Mouse (Mus musculus): ENCODE data around the gene H2al1d. TPM values are rescaled to one million over a fixed set of nuclear protein-coding genes. Genes with fewer than 3 reads are reported as not detected.
"Not testable (repeated sequence)": the region's sequence is repeated elsewhere in the genome, so short reads cannot be mapped to it uniquely, and the experiment has no call there.

H2al1d gene
- not detected in 2 replicates for polyA plus RNA-seq (2016; fragmentation: Nextera tagmentation; extraction: Ambion mirVana)

DNA sequence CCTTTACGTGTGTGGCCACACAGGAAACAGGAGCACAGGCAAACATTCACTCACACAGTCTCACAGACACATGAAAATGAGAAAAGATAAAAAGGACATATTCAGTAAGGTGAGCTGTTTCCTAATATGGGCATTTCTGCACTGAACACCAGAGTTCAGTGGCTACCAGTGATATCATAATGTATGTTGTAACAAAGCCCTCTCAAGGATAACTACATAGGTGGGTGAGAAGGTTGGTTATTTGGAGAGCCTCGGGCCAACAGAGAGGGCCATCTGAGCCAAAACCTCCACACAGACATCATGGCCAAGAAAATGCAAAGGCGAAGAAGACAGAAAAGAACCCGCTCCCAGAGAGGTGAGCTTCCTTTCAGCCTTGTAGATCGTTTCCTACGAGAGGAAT lies at the start of gene H2al1d:
TSS of gene H2al1d (plus strand) at position 301 of the 400 bp plus-strand sequence.
- H3K36me3 ChIP-seq; H3K27ac ChIP-seq (replicated peaks); H3K27me3 ChIP-seq (ENCODE audit: low read depth, poor library complexity, severe bottlenecking); DNase-seq (ENCODE audit: low spot score); H3K9me3 ChIP-seq (replicated peaks); H3K4me3 ChIP-seq; H3K4me1 ChIP-seq: not testable (repeated sequence)
- no CpG with 5 or more reads among the region's 6 CpGs for WGBS

DNA sequence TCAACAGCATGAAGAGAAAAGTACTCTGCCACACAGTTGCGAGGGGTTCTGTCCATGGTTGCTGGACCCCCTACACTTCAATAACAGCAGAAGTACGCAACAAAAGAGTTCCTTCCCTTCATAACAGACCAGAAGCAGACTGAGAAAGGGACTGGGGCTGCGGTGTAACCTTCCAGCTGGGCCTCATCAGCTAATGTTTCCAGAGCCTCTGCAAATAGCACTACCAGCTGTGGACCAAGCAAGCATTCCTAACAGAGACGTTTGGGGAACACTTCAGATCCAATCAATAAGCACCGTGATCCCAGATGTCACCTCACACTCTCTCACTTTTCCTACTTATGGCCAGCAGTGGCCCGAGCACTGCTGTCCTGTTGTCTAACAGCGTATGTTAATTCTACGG lies 43.7 kb upstream of the H2al1d start:
- Histone ChIP-seq H3K36me3 (no peaks in the 10 kb centered on the region), H3K4me1 (no peaks in the 10 kb centered on the region), H3K27me3 (ENCODE audit: low read depth, poor library complexity, severe bottlenecking) (peaks cover 85% of the 10 kb centered on the region), H3K4me3 (no peak overlapping the region), H3K27ac (replicated peaks) (no peak overlapping the region), H3K9me3 (replicated peaks) (no peaks in the 10 kb centered on the region)
- DNase-seq (ENCODE audit: low spot score), result no peak
- 80% methylated on average over 8 of the region's 8 CpGs for WGBS

DNA sequence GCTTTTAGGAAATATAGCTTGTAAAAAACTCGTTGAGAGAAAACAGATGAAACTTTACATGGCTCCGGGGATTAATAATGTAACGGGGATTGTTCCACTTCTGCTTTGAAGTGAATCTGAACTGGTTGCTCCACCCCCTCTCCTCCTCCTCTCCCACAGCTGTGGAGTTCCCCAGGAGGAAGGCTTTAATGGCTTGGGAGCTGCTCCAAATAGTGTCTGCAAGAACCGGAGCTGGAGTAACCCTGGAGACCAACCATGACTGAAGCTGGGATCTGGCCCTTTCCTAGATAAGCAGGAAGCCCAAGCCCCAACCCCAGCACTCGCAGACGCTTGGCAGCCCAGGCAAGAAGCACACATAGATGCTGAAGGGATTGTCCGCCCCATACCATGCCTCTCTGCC lies 40.8 kb upstream of the H2al1d start:
- peaks cover 91% of the 10 kb centered on the region for H3K27me3 ChIP-seq (ENCODE audit: low read depth, poor library complexity, severe bottlenecking)
- no peak for DNase-seq (ENCODE audit: low spot score)

DNA sequence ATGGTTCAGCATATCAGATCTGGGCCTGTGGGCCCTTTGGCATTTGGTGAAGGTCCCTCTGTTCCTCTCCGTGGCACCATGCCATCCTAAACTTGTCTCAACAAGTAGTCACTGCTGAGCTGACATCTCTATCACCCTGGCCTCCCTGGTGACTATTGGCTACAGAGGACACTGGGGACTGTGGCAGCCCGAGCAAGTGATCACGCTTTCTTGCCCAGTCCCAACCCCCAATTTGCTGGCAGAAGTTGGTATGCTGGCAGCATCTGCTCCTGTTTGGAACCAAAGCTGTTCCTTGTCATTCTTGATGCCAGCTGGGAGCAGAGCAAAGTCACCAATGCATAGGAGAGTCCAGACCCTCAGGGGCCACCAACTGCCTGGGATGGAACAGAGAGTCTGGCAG lies 39.5 kb upstream of the H2al1d start:
- H3K4me3 ChIP-seq, result no peak overlapping the region
- peaks cover 97% of the 10 kb centered on the region for H3K27me3 ChIP-seq (ENCODE audit: low read depth, poor library complexity, severe bottlenecking)
- H3K36me3 ChIP-seq, result no peaks in the 10 kb centered on the region
- H3K4me1 ChIP-seq, result no peaks in the 10 kb centered on the region
- no peak for DNase-seq (ENCODE audit: low spot score)
- no peaks in the 10 kb centered on the region for H3K9me3 ChIP-seq (replicated peaks)
- 81% methylated on average over 3 of the region's 3 CpGs for WGBS
- no peak overlapping the region for H3K27ac ChIP-seq (replicated peaks)

More for the DNA sequence above, 40.8 kb upstream of the H2al1d start:
- Histone ChIP-seq H3K4me1 (no peaks in the 10 kb centered on the region), H3K9me3 (replicated peaks) (no peaks in the 10 kb centered on the region), H3K27ac (replicated peaks) (no peak overlapping the region), H3K4me3 (no peak overlapping the region), H3K36me3 (no peaks in the 10 kb centered on the region)
- 72% methylated on average over 7 of the region's 7 CpGs for WGBS

DNA sequence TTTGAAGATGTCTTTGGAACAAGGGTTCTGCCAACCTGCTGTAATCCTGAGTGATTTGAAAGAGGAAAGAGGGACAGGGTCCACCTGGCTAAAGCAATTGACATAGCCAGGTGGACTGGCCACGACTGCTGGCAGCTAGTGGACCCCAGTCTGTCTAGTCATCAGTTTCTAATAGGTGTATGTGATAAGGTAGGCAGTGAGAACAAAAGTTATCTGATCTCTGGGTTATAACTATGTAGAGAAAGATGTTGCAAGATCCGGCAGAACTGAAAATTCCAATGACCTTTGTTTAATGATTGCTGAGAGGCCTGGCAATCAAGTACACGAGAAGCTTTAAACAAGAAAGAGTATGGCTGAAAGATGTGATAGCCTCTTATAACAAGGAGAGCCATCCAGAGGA lies 35.4 kb upstream of the H2al1d start:
- no peak overlapping the region for H3K4me3 ChIP-seq
- DNase-seq (ENCODE audit: low spot score), result no peak
- H3K36me3 ChIP-seq, result no peaks in the 10 kb centered on the region
- no peak overlapping the region for H3K27ac ChIP-seq (replicated peaks)
- H3K9me3 ChIP-seq (replicated peaks), result no peaks in the 10 kb centered on the region
- no peaks in the 10 kb centered on the region for H3K4me1 ChIP-seq
- peaks cover 94% of the 10 kb centered on the region for H3K27me3 ChIP-seq (ENCODE audit: low read depth, poor library complexity, severe bottlenecking)
- WGBS, result 88% methylated on average over 3 of the region's 3 CpGs

DNA sequence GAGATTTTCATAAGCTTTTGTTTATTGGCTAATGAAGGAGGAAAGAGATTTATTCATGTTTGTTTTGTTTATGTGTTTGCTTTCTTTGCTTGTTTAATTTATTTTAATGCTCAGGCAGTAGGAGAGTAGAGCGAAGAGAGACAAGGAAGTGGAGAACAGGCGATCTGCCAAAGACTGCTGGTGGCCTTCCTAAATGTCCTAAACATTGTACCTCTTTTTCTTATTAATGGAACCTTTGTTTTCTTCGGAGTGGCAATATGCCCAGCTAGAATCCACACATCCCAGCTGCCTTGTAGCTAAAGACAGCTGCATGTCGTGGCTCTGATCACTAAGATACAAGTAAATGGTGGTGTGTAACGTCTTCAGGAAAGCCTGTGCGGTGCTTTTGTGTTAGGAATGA lies 31.5 kb upstream of the H2al1d start:
- H3K4me3 ChIP-seq, result no peak overlapping the region
- H3K27me3 ChIP-seq (ENCODE audit: low read depth, poor library complexity, severe bottlenecking), result peaks cover 75% of the 10 kb centered on the region
- WGBS, result 86% methylated on average over 6 of the region's 6 CpGs
- no peak overlapping the region for H3K27ac ChIP-seq (replicated peaks)
- H3K36me3 ChIP-seq, result no peaks in the 10 kb centered on the region
- DNase-seq (ENCODE audit: low spot score), result no peak
- H3K9me3 ChIP-seq (replicated peaks), result no peaks in the 10 kb centered on the region
- H3K4me1 ChIP-seq, result no peaks in the 10 kb centered on the region

DNA sequence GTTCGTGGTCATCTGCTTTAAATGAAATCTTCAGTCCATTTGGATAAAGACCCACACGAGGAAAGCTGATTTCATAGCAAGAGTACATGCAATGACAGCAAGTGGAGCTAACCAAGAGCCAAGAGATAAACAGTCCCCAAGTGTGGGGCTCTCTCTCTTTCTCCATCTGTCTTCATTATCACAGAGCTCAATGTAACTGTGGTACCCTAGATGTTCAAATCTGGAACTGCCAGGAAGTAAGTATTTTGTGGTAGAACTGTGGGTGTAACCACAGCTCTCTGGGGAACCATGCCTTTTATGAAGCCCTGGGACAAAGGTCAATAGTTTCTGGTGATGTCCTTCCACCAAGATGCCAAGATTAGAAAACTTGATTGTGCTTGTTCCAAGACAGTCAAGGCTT lies 27.9 kb upstream of the H2al1d start:
- Histone ChIP-seq H3K4me3 (no peak overlapping the region), H3K36me3 (no peaks in the 10 kb centered on the region), H3K4me1 (no peaks in the 10 kb centered on the region), H3K27me3 (ENCODE audit: low read depth, poor library complexity, severe bottlenecking) (peaks cover 50% of the 10 kb centered on the region), H3K9me3 (replicated peaks) (peaks cover 5% of the 10 kb centered on the region; the same call in 1 of the 2 replicates), H3K27ac (replicated peaks) (no peak overlapping the region)
- DNase-seq (ENCODE audit: low spot score), result no peak
- 77% methylated on average over 2 of the region's 2 CpGs for WGBS

DNA sequence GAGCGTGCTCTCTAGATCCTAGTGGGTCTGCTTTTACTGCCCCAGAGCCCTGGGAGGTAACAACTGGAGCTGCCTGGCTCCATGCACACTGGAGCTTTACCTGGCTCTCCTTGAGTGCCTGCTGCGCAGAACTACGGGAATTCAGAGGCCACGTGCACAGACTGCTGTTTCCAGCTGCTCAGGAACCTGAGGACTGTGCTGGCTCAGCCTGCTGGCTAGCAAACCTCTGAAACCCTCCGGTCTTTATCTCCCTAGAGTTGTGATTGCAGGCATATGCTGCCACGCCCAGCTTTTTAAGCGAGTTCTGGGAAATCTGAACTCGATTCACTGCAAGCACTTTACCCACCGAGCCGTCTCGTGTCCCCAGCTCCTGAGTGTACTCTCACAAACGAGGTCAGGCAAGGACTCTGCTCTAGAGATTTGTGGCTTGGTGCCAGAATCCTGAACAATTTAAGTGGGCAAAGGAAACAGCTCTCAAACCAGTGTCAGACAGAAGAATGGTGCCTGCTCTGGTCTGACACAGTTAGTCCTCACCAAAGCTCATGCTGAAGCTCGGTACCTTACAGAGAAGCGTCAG lies 20.2 kb upstream of the H2al1d start:
- no peak overlapping the region for H3K4me3 ChIP-seq
- H3K36me3 ChIP-seq, result no peaks in the 10 kb centered on the region
- no peak overlapping the region for H3K27ac ChIP-seq (replicated peaks)
- no peaks in the 10 kb centered on the region for H3K4me1 ChIP-seq
- peaks cover 65% of the 10 kb centered on the region for H3K27me3 ChIP-seq (ENCODE audit: low read depth, poor library complexity, severe bottlenecking)
- WGBS, result 87% methylated on average over 14 of the region's 14 CpGs
- no peak for DNase-seq (ENCODE audit: low spot score)
- H3K9me3 ChIP-seq (replicated peaks), result no peaks in the 10 kb centered on the region

DNA sequence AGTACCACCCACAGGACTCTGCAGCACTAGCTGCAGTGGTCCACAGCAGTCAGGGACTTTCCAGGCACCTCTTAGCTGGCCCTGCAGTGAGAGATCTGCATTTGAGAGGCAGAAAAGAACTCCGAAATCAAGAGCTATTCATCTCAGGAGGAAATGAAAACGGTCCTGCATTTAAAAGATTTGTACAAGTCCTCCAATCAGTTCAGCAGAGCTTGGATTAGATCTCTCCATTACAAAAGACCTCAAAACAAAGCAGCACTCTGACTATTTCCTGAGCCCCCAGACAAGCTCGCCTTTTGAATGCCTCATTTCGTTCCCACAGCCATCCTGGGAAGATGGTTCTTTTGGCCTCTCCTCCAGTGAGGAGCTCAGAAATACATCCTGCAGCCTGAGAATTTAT lies 19.4 kb upstream of the H2al1d start:
- Histone ChIP-seq H3K9me3 (replicated peaks) (no peaks in the 10 kb centered on the region), H3K36me3 (no peaks in the 10 kb centered on the region), H3K4me1 (no peaks in the 10 kb centered on the region), H3K27ac (replicated peaks) (no peak overlapping the region), H3K4me3 (no peak overlapping the region), H3K27me3 (ENCODE audit: low read depth, poor library complexity, severe bottlenecking) (peaks cover 72% of the 10 kb centered on the region)
- no peak for DNase-seq (ENCODE audit: low spot score)
- WGBS, result 52% methylated on average over 4 of the region's 4 CpGs

DNA sequence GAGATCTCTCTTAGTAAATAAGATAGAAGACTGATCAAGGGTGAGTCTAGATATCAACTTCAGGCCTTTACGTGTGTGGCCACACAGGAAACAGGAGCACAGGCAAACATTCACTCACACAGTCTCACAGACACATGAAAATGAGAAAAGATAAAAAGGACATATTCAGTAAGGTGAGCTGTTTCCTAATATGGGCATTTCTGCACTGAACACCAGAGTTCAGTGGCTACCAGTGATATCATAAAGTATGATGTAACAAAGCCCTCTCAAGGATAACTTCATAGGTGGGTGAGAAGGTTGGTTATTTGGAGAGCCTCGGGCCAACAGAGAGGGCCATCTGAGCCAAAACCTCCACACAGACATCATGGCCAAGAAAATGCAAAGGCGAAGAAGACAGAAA lies 9.7 kb upstream of the H2al1d start, which contains the start of gene H2al1a:
TSS of gene H2al1a (plus strand) at position 301 of the 400 bp plus-strand sequence.
- peaks cover 24% of the 10 kb centered on the region for H3K27me3 ChIP-seq (ENCODE audit: low read depth, poor library complexity, severe bottlenecking)
- not testable (repeated sequence) for H3K4me3 ChIP-seq; DNase-seq (ENCODE audit: low spot score); H3K9me3 ChIP-seq (replicated peaks); H3K27ac ChIP-seq (replicated peaks); H3K4me1 ChIP-seq; H3K36me3 ChIP-seq
- no CpG with 5 or more reads among the region's 3 CpGs for WGBS

DNA sequence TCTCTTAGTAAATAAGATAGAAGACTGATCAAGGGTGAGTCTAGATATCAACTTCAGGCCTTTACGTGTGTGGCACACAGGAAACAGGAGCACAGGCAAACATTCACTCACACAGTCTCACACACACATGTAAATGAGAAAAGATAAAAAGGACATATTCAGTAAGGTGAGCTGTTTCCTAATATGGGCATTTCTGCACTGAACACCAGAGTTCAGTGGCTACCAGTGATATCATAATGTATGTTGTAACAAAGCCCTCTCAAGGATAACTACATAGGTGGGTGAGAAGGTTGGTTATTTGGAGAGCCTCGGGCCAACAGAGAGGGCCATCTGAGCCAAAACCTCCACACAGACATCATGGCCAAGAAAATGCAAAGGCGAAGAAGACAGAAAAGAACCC lies 6.5 kb upstream of the H2al1d start, which contains the start of gene H2al1b:
TSS of gene H2al1b (plus strand) at position 301 of the 400 bp plus-strand sequence.
- 90% methylated on average over 1 of the region's 3 CpGs for WGBS

DNA sequence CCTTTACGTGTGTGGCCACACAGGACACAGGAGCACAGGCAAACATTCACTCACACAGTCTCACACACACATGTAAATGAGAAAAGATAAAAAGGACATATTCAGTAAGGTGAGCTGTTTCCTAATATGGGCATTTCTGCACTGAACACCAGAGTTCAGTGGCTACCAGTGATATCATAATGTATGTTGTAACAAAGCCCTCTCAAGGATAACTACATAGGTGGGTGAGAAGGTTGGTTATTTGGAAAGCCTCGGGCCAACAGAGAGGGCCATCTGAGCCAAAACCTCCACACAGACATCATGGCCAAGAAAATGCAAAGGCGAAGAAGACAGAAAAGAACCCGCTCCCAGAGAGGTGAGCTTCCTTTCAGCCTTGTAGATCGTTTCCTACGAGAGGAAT lies 3.3 kb upstream of the H2al1d start, which contains the start of gene H2al1c:
TSS of gene H2al1c (plus strand) at position 301 of the 400 bp plus-strand sequence.
- not testable (repeated sequence) for H3K27me3 ChIP-seq (ENCODE audit: low read depth, poor library complexity, severe bottlenecking); DNase-seq (ENCODE audit: low spot score); H3K9me3 ChIP-seq (replicated peaks); H3K4me3 ChIP-seq; H3K4me1 ChIP-seq; H3K36me3 ChIP-seq; H3K27ac ChIP-seq (replicated peaks)
- 87% methylated on average over 3 of the region's 6 CpGs for WGBS

More for the DNA sequence above, 6.5 kb upstream of the H2al1d start, which contains the start of gene H2al1b:
- DNase-seq (ENCODE audit: low spot score); H3K27me3 ChIP-seq (ENCODE audit: low read depth, poor library complexity, severe bottlenecking); H3K4me3 ChIP-seq; H3K36me3 ChIP-seq; H3K9me3 ChIP-seq (replicated peaks); H3K4me1 ChIP-seq; H3K27ac ChIP-seq (replicated peaks): not testable (repeated sequence)

DNA sequence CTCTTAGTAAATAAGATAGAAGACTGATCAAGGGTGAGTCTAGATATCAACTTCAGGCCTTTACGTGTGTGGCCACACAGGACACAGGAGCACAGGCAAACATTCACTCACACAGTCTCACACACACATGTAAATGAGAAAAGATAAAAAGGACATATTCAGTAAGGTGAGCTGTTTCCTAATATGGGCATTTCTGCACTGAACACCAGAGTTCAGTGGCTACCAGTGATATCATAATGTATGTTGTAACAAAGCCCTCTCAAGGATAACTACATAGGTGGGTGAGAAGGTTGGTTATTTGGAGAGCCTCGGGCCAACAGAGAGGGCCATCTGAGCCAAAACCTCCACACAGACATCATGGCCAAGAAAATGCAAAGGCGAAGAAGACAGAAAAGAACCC lies 3.0 kb downstream of the H2al1d start, which contains the start of gene H2al1e:
TSS of gene H2al1e (plus strand) at position 301 of the 400 bp plus-strand sequence.
- no CpG with 5 or more reads among the region's 3 CpGs for WGBS
- H3K4me1 ChIP-seq; H3K27ac ChIP-seq (replicated peaks); H3K27me3 ChIP-seq (ENCODE audit: low read depth, poor library complexity, severe bottlenecking); DNase-seq (ENCODE audit: low spot score); H3K4me3 ChIP-seq; H3K9me3 ChIP-seq (replicated peaks); H3K36me3 ChIP-seq: not testable (repeated sequence)
